Mouse (Mus musculus) olfactory bulb, adult 2 months (tissue): ENCODE measurements around the gene Aldob. TPM values are rescaled to one million over a fixed set of nuclear protein-coding genes. Genes with fewer than 3 reads are reported as not detected.
A peak's percentile ranks its signal among the peaks of the same experiment; 100 is the strongest.

Experiments used
- H3K27ac ChIP-seq: fragments of 200-500 bp; 2 replicates; pipeline ENCODE4 v1.5.1; 2012; ENCODE audit warnings: low read depth, low read length; ENCODE audit not compliant: insufficient read depth
- H3K4me1 ChIP-seq: fragments of 200-500 bp; 2 replicates; pipeline ENCODE4 v1.6.1; 2012; ENCODE audit warnings: low read length; ENCODE audit not compliant: control insufficient read depth, insufficient read depth
- H3K4me3 ChIP-seq: fragments of 200-500 bp; 2 replicates; pipeline ENCODE4 v1.5.1; 2012; ENCODE audit warnings: mild to moderate bottlenecking, low read depth, low read length, moderate library complexity; ENCODE audit not compliant: insufficient read depth
- CTCF ChIP-seq: fragments of 200-500 bp; IDR thresholded peaks from 2 replicates; pipeline ENCODE4 v1.5.1; 2012; ENCODE audit warnings: low read depth, mild to moderate bottlenecking, low read length, moderate library complexity; ENCODE audit not compliant: insufficient read depth
- POLR2A ChIP-seq: fragments of 200-500 bp; IDR thresholded peaks from 2 replicates; pipeline ENCODE4 v1.6.1; 2012; ENCODE audit warnings: mild to moderate bottlenecking, low read depth, low read length, moderate library complexity; ENCODE audit not compliant: insufficient read depth
- WGBS: fragments of 180-500 bp; shearing (Covaris S2); methylation state at CpG from one replicate; pipeline ENCODE4 v1.1.7; 2018; 5-methylcytosine and 5-hydroxymethylcytosine counted together
- polyA plus RNA-seq: library from polyadenylated mRNA; stranded (reverse); fragments of >200 nt; gene quantifications from 2 replicates; pipeline ENCODE4 v1.2.4, GENCODE M21; 2012; ENCODE audit warnings: low replicate concordance; ENCODE audit not compliant: missing spikeins, insufficient read depth, insufficient read length

Aldob gene
- polyA plus RNA-seq, 1 experiment, result not detected

DNA sequence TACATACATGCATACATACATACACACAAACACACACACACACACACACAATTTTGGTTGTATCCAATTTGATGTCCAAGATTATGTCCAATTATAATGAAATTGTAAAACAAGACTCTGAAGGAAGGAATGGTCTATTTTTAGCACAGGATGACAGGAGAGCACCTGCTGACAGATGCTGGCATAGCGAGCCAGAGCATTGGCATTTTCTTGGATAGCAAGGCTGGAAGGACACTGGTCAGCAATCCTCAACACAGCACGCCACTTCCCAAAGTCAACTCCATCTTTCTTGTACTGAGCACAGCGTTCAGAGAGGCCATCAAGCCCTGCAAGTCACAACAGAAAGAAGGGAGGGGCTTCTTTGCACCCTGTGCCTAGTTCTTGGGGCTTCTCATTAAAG is 8.4 kb downstream of the Aldob start:
- 83% methylated on average over 3 of the region's 3 CpGs for WGBS
- TF ChIP-seq CTCF (no peak), POLR2A (no peak)
- Histone ChIP-seq H3K4me1 (no peaks in the 10 kb centered on the region), H3K4me3 (no peak overlapping the region), H3K27ac (no peak overlapping the region)

DNA sequence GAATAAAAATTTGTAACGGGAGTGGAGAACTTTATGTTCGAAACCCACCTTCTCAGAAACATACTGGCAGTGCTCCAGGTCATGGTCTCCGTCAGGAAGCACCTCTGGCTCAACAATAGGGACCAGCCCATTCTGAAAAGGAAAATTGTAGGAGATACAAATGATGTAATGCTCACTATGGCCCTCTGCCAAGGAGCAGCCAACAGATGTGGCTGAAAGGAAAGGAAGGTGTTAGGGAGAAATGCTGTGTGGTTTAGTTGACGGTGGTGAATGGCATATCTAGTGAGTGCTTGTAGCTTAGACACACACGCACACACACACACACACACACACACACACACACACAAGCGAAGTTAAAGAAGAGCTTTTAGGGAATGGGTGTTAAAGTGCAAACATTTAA is 9.7 kb downstream of the Aldob start:
- TF ChIP-seq POLR2A, result no peak
- TF ChIP-seq CTCF, result no peak
- Histone ChIP-seq H3K27ac (no peak overlapping the region), H3K4me3 (no peak overlapping the region), H3K4me1 (no peaks in the 10 kb centered on the region)
- 52% methylated on average over 6 of the region's 6 CpGs for WGBS

DNA sequence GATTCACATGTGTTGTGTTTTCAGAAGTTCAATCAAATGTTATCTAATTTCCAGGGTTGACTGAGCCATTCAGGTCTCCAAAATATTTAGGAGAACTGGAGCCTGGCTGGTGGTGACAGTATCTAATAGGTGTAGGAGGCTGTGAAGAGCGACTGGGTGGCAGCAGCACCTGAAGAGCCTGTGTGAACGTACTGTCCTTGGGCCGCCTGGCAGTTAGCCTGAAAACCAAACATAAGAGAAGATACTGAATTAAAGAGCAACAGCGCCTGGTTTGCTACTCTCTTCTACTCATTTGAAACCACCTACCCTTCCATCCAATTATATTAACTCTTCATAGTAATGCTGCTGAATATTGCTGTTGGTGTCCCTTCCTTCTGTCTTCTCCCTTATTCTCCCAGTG is 12.7 kb downstream of the Aldob start:
- TF ChIP-seq CTCF, result no peak
- no peak for TF ChIP-seq POLR2A
- WGBS, result 93% methylated on average over 4 of the region's 4 CpGs
- Histone ChIP-seq H3K27ac (no peak overlapping the region), H3K4me1 (no peaks in the 10 kb centered on the region), H3K4me3 (no peak overlapping the region)

DNA sequence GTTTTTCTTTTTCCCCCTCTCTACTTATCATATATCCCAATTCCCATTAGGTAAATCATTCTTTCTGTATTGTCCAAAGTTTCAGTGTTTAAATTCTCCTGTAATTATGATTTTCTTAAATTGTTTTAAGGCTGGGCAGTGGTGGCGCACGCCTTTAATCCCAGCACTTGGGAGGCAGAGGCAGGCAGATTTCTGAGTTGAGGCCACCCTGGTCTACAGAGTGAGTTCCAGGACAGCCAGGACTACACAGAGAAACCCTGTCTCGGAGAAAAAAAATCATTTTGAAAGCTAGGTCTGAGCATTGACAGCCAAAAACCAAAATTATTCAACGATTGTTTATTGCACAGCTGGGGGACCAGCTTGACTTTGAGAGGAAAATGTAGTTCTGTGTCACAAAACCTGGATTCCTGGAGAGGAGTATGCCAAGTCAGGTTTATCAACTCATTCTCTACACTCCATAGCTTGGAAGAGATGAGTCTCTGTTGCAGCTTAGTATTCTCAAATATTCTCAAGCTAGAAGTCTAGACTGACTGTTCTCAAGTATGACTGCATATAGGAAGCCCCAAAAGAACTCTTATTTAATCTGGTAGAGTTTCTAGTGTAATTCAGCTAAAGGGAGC is 13.6 kb downstream of the Aldob start:
- Histone ChIP-seq H3K4me1 (no peaks in the 10 kb centered on the region), H3K4me3 (no peak overlapping the region), H3K27ac (no peak overlapping the region)
- 92% methylated on average over 4 of the region's 4 CpGs for WGBS
- TF ChIP-seq CTCF, result no peak
- no peak for TF ChIP-seq POLR2A

DNA sequence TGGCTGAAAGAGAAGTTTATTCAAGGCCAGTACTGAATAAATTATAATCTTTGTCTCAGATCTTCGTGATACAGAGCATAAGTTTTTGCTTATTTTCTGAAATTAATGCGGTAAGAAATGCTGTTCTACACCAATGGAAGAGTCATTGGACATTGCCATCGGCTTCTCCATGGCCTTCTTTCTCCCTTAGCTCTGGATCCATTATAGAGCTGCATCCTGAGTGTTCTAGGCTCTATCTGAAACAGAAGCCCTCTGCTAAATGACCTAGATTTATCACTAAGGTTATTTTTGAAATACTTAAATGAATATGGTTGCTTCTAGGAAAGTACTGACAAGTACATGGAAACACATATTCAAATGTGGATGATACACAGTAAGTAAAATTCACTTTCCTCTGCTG is 14.3 kb downstream of the Aldob start:
- WGBS, result 94% methylated on average over 3 of the region's 3 CpGs
- Histone ChIP-seq H3K27ac (no peak overlapping the region), H3K4me3 (no peak overlapping the region), H3K4me1 (no peaks in the 10 kb centered on the region)
- TF ChIP-seq POLR2A, result no peak
- TF ChIP-seq CTCF, result no peak

DNA sequence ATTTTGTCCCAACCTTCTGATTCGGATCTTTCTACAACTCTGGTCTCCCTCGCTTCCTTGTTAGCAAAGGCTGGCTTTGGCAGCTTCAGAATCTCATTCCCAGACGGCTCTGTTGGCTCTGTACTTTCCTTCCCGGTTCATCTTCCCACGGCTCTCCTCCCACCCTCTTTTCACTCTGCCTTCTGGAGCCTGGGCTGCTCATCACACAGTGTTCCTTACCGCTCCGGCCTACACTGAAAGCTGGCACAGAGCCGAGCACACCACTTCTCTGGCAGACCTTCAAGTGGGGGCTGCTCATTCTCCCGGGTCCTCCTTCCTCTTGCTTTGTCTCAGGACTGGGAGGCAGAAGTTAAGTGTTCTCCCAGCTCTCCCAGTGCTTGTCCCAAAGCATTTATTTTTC is 26.8 kb downstream of the Aldob start:
- H3K4me1 ChIP-seq, result peaks cover 9% of the 10 kb centered on the region
- no peak overlapping the region for H3K27ac ChIP-seq
- 30% methylated on average over 9 of the region's 9 CpGs for WGBS
- H3K4me3 ChIP-seq, result no peak overlapping the region; the same call in 1 of the 2 replicates
- TF ChIP-seq CTCF (no peak), POLR2A (no peak)

DNA sequence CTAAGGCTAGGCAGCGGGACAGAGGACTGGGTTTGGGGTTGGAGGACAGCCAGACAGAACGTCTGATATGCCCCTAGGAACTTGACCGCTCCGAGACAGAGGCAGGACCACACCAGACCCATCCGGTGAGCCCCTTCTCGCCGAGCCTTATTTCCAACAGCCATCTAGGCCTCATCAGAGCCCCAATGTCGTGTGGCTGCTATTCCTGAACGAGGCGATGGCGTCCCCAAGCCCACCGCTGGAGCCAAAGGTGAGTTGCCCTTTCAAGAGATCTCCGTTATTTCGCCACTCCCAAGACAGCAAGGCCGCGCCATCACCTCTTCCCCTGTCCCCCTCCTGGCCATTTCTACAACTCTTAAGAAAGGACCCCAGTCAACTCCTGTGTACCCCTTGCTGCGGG is 28.0 kb downstream of the Aldob start:
- Histone ChIP-seq H3K27ac (no peak overlapping the region), H3K4me1 (peaks cover 9% of the 10 kb centered on the region), H3K4me3 (peak overlapping the region; percentile 59)
- 0% methylated on average over 17 of the region's 17 CpGs for WGBS
- TF ChIP-seq POLR2A, result no peak
- TF ChIP-seq CTCF, result no peak

DNA sequence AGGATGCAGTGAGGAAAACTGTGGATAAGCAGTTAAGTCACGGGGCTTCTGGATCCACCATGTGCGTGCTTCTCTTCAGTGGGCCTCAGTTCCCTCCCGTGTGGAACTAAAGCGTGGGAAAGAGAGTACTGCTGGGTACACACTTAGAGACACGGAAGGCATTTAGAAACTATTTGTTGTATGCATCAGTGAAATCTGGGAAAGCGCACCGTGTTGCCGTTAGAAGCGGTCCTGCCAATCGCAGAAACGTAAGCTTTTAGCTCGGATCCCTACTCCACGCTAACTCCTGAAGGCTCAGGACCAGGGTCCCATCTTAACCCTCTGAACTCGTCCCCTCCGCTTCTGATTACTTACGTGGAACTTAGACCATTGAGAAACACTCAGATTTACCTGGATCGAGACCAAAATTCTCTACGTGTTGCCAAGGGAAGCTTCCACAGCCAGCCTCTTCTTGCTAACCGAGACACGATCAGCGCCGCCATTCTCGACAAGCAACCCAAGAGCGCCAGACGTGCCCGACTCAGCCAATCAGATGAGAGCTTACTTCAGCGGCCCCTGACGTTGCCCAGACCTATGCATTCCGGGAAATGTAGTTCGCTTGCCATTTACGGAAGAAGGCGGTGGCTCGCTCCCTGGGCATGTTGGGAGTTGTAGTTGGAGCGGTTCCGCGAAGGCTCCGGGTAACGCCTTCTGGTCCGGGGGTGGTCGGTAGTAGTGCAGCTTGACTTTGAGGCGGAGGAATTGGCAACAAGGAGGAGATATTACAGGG is 28.6 kb downstream of the Aldob start, which contains the start of the genes Mrpl50 and Zfp189:
Gene Mrpl50, minus strand, starts transcription at position 522 of the 769 bp plus-strand sequence.
Gene Zfp189, plus strand, starts transcription at position 605 of the 769 bp plus-strand sequence.
- Histone ChIP-seq H3K4me1 (peaks cover 9% of the 10 kb centered on the region), H3K4me3 (peak within 1 kb of the TSS; percentile 61), H3K27ac (0 out of 2 replicates have a peak within 1 kb of the TSS, but pooled peaks have one; percentile 32)
- under 1% methylated on average over 41 of the region's 41 CpGs for WGBS
- TF ChIP-seq CTCF (no peak), POLR2A (peak; percentile 76)

DNA sequence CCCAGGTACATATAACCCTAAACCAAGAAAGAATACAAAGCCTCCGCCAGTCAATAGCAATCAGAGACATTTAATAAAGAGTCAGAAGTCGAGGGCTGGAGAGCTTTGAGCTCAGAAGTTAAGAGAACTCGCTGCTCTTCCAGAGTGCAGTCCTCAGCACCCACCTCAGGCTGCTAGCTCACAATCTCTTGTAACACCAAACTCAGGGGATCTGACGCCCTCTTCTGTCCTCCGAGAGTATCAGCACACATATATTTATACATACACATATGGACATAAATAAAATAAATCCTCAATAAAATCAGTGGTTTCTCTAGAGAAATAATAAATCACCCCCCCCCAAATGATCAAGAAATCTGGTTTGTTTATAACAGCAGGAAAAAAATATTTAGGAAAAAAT is 29.9 kb downstream of the Aldob start:
- H3K4me3 ChIP-seq, result no peak overlapping the region
- TF ChIP-seq POLR2A (no peak), CTCF (no peak)

DNA sequence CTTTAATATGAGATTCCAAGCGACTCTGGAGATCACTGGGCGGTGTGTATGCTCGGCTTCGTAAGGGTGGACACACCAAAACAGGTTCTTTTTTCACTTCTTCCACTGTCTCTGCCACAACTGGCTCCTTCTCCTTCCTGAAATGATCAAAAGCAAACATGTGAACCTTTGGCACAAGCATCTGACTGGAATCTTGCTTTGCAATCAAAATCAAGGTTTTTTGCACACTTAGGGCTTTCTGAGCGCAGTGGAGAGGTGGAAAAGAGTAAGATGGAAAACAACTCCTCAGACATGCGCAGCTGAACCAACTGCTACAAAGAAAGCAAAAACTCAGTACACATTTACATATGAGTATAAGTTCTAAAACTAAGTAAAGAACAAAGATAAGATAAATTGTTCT is 34.9 kb downstream of the Aldob start:
- peaks cover 4% of the 10 kb centered on the region; the same call in 1 of the 2 replicates for H3K4me1 ChIP-seq
- H3K27ac ChIP-seq, result no peak overlapping the region
- WGBS, result 98% methylated on average over 6 of the region's 6 CpGs
- H3K4me3 ChIP-seq, result no peak overlapping the region
- TF ChIP-seq POLR2A, result no peak
- no peak for TF ChIP-seq CTCF

More for the DNA sequence above, 29.9 kb downstream of the Aldob start:
- Histone ChIP-seq H3K27ac (no peak overlapping the region), H3K4me1 (peaks cover 9% of the 10 kb centered on the region)
- WGBS, result 81% methylated on average over 5 of the region's 5 CpGs
